Mouse (Mus musculus) mammary gland, adult 2 months (tissue): ENCODE data around the gene Pdzk1. TPM values are rescaled to one million over a fixed set of nuclear protein-coding genes. Genes with fewer than 3 reads are reported as not detected.

ENCODE experiments used
- polyA plus RNA-seq: library from polyadenylated mRNA; depleted of rRNA; stranded (reverse); fragments of >200 nt; gene quantifications from 2 replicates; pipeline ENCODE4 v1.2.3, GENCODE M21; 2012; ENCODE audit warnings: low replicate concordance; rRNA removed

Pdzk1 gene
- polyA plus RNA-seq: 0.10 and 0.18 TPM in 2 replicates

DNA sequence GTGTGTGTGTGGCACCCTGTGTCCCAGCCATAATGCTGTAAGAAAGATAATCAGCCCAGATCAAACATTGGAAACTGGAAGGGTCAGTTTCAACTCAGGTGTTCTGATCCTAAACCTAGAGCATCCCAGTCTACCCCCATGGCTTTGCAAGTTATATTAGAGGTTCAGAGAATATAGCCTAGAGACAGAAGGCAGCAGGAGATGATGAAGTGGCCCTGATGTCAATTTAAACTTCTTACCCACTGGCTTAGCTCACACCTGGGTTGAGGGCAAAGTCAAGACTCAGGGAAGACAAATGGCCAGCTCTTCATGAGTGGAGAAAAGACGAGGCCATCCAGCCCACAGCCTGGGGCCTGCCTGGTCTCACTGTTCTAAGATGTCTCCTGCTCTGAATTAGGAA, at the start of gene Pdzk1, which contains the start of gene Cd160:
TSS of gene Pdzk1 (plus strand) at position 301 of the 400 bp plus-strand sequence.
TSS of gene Cd160 (minus strand) at position 368 of the 400 bp plus-strand sequence.

DNA sequence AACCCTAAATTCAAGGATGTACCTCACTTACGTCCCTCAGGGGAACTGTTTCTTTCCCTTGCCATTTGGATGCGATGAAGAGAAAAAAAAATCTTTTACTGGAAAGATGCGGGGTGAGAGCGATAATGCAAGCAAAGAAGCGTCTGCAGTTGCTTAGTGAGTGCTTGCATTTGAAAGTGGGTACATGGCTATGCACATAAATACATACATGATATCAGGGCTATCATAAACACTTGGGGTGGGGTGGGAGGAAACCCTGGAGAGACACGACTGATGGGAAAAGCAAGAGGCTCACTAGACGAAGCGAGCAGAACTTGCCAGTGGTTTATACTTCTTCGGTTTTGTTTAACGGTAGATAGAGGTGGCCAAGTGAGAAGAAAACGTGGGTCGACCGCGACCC, 75.3 kb downstream of the Pdzk1 start, which contains the start of gene Gja5:
TSS of gene Gja5 (plus strand) at position 301 of the 400 bp plus-strand sequence.

DNA sequence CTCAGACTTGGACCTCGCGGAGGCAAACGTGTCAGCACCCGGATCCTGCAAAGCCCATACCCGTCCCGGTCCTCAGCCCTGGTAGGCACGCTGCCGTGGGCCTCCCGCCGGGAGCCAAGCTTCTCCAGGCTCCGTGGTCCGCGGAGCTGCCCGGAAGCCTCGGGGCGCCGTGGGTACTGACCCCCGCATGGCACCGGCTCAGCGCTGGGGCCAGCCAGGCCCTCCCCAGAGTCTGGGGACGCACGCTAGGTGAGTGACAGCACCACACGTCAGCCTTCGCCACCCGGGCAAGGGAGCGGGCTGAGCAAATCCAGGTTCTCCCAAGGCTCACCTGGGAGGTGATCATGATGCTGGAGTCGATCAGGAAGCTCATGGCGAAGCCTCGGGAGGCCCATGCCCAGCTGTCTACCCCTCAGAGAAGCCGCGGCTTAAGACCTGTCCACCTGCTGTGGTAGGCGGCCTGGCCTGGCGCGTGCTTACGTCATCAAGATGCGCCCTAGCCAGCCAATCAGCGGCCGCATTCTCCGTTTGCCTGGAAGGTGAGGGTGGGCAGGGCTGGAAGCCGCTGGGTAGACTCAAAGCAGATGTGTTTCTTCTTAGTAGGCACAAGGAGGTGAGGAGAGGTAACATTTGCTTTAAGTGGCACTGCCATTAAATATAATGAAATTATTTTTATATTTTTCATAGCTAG, 75.9 kb downstream of the Pdzk1 start, which contains the start of gene Gpr89:
TSS of gene Gpr89 (minus strand) at position 496 of the 691 bp plus-strand sequence.

Other genes with a start within 250 kb of the Pdzk1 start
- gene Polr3gl, start 235.1 kb upstream of the Pdzk1 start, polyA plus RNA-seq: 17.5 and 21.4 TPM in 2 replicates
- gene Ankrd34a, start 232.6 kb upstream of the Pdzk1 start, polyA plus RNA-seq: 0.49 and 0.62 TPM in 2 replicates
- gene Lix1l, start 228.1 kb upstream of the Pdzk1 start, polyA plus RNA-seq: 19.1 and 35.6 TPM in 2 replicates
- gene Rbm8a, start 199.4 kb upstream of the Pdzk1 start, polyA plus RNA-seq: 3.5 and 7.0 TPM in 2 replicates
- gene Pex11b, start 193.9 kb upstream of the Pdzk1 start, polyA plus RNA-seq: 28.7 and 53.0 TPM in 2 replicates
- 0.10 and 0.43 TPM in 2 replicates for gene Gm42957, start 193.8 kb upstream of the Pdzk1 start, polyA plus RNA-seq
- gene Itga10, start 183.7 kb upstream of the Pdzk1 start, polyA plus RNA-seq: 1.2 and 3.6 TPM in 2 replicates
- gene Ankrd35, start 159.2 kb upstream of the Pdzk1 start, polyA plus RNA-seq: 1.3 and 2.9 TPM in 2 replicates
- 48.5 and 50.7 TPM in 2 replicates for gene Pias3, start 132.9 kb upstream of the Pdzk1 start, polyA plus RNA-seq
- 12.9 and 18.1 TPM in 2 replicates for gene Nudt17, start 120.7 kb upstream of the Pdzk1 start, polyA plus RNA-seq
- 26.8 and 36.6 TPM in 2 replicates for gene Polr3c, start 101.7 kb upstream of the Pdzk1 start, polyA plus RNA-seq
- gene Rnf115, start 101.6 kb upstream of the Pdzk1 start, polyA plus RNA-seq: 16.1 and 27.1 TPM in 2 replicates
- 1.3 and 1.5 TPM in 2 replicates for gene Cd160, start 67 bp downstream of the Pdzk1 start, polyA plus RNA-seq
- gene Gja5, start 75.4 kb downstream of the Pdzk1 start, polyA plus RNA-seq: 4.3 and 8.5 TPM in 2 replicates
- 7.9 and 24.4 TPM in 2 replicates for gene Gpr89, start 76.1 kb downstream of the Pdzk1 start, polyA plus RNA-seq
- gene Gja8, start 96.7 kb downstream of the Pdzk1 start, polyA plus RNA-seq: not detected in 2 replicates